Mouse (Mus musculus) heart, postnatal 0 days (tissue): ENCODE measurements around the gene Tmem170. TPM values are rescaled to one million over a fixed set of nuclear protein-coding genes. Genes with fewer than 3 reads are reported as not detected.
A peak's percentile ranks its signal among the peaks of the same experiment; 100 is the strongest.

Experiments used
- ATAC-seq: fragments of 200-750 bp; cut with Nextera tagmentation; 2 replicates; pipeline ENCODE4 v1.8.0; 2017; ENCODE audit warnings: low read depth, moderate number of reproducible peaks, moderate library complexity; ENCODE audit not compliant: insufficient read depth
- DNase-seq: peaks from one replicate; pipeline ENCODE4 v3.0.0-alpha.2; 2016; ENCODE audit warnings: low spot score
- H3K27ac ChIP-seq: fragments of 300-500 bp; sonication (generic); 2 replicates; pipeline ENCODE4 v1.5.1; 2014; ENCODE audit warnings: low read depth, mild to moderate bottlenecking
- H3K27me3 ChIP-seq: fragments of 300-500 bp; sonication (generic); 2 replicates; pipeline ENCODE4 v1.6.1; 2014; ENCODE audit warnings: low read length, mixed read lengths; ENCODE audit not compliant: control insufficient read depth, insufficient read depth
- H3K36me3 ChIP-seq: fragments of 300-500 bp; sonication (generic); replicated peaks from 2 replicates; pipeline ENCODE4 v1.6.1; 2014; ENCODE audit warnings: low read length, mixed read lengths; ENCODE audit not compliant: control insufficient read depth, insufficient read depth
- H3K4me1 ChIP-seq: fragments of 300-500 bp; sonication (generic); 2 replicates; pipeline ENCODE4 v1.6.1; 2014; ENCODE audit warnings: antibody characterized with exemption; ENCODE audit not compliant: control insufficient read depth, insufficient read depth
- H3K4me2 ChIP-seq: fragments of 300-500 bp; sonication (generic); 2 replicates; pipeline ENCODE4 v1.6.1; 2014; ENCODE audit warnings: low read depth, mild to moderate bottlenecking, low read length, moderate library complexity
- H3K4me3 ChIP-seq: fragments of 300-500 bp; sonication (generic); 2 replicates; pipeline ENCODE4 v1.5.1; 2014; ENCODE audit warnings: low read depth, low read length
- H3K9ac ChIP-seq: fragments of 300-500 bp; sonication (generic); replicated peaks from 2 replicates; pipeline ENCODE4 v1.6.1; 2014; ENCODE audit warnings: low read depth, low read length, mixed read lengths
- H3K9me3 ChIP-seq: fragments of 300-500 bp; sonication (generic); replicated peaks from 2 replicates; pipeline ENCODE4 v1.6.1; 2016; ENCODE audit warnings: low read length; ENCODE audit not compliant: control insufficient read depth
- CTCF ChIP-seq: IDR thresholded peaks from 2 replicates; pipeline ENCODE4 v1.5.1; 2016; ENCODE audit warnings: antibody characterized with exemption, control low read depth, low read depth
- EP300 ChIP-seq: IDR thresholded peaks from 2 replicates; pipeline ENCODE4 v1.6.1; 2016; ENCODE audit warnings: antibody characterized with exemption, low read depth
- WGBS: fragments of 180-500 bp; shearing (Covaris S2); extraction: QIAGEN DNeasy Blood & Tissue Kit; methylation state at CpG from one replicate; pipeline ENCODE4 v1.1.7; 2014; 5-methylcytosine and 5-hydroxymethylcytosine counted together
- polyA plus RNA-seq: library from polyadenylated mRNA; unstranded; fragments of >200 nt; fragmentation: Nextera tagmentation; extraction: Ambion mirVana; gene quantifications from 2 replicates; pipeline ENCODE4 v1.2.1, GENCODE M21; 2015
- total RNA-seq: library from RNA; depleted of rRNA; stranded (reverse); fragments of >200 nt; gene quantifications from 2 replicates; pipeline ENCODE4 v1.2.3, GENCODE M21; 2014; ENCODE audit warnings: low replicate concordance; rRNA removed

Gene Tmem170
- total RNA-seq (3.3 and 3.9 TPM in 2 replicates), polyA plus RNA-seq (2.5 and 3.5 TPM in 2 replicates)

- H3K9ac ChIP-seq: peak within 1 kb of the TSS; percentile 78
- peak; percentile 97 for DNase-seq
- under 1% methylated on average over 41 of the region's 53 CpGs for WGBS
Observed at GRCm38 (mm10) chr8:111876355-111876948, at the start of gene Tmem170. Tmem170 (minus strand) TSS chr8:111876750.

GRCm38 (mm10) chr8:111924976-111925375 is 48.4 kb upstream of the Tmem170 start:
- DNase-seq (no peak), ATAC-seq (no peak)
- WGBS: 35% methylated on average over 7 of the region's 7 CpGs
- TF ChIP-seq CTCF (no peak), EP300 (no peak)
- Histone ChIP-seq H3K9ac (no peak overlapping the region), H3K27me3 (no peaks in the 10 kb centered on the region), H3K4me1 (no peaks in the 10 kb centered on the region), H3K9me3 (no peaks in the 10 kb centered on the region), H3K36me3 (no peaks in the 10 kb centered on the region), H3K4me2 (no peak overlapping the region), H3K27ac (no peak overlapping the region), H3K4me3 (no peak overlapping the region)

More at GRCm38 (mm10) chr8:111876355-111876948, at the start of gene Tmem170:
- H3K27me3 ChIP-seq: no peaks in the 10 kb centered on the region
- H3K27ac ChIP-seq: peak within 1 kb of the TSS; percentile 81
- no peaks in the 10 kb centered on the region for H3K4me1 ChIP-seq
- H3K9me3 ChIP-seq: 0 out of 2 replicates have a peak, but pooled peaks cover 3% of the 10 kb centered on the region
- H3K36me3 ChIP-seq: no peaks in the 10 kb centered on the region
- TF ChIP-seq CTCF: peak; percentile 98
- TF ChIP-seq EP300: no peak
- ATAC-seq: peak; percentile 99
- peak within 1 kb of the TSS; percentile 96 for H3K4me3 ChIP-seq
- peak within 1 kb of the TSS; percentile 97 for H3K4me2 ChIP-seq

- DNase-seq (peak; percentile 76), ATAC-seq (peak; percentile 63)
- Histone ChIP-seq H3K27me3 (no peaks in the 10 kb centered on the region), H3K4me3 (no peak overlapping the region), H3K36me3 (no peaks in the 10 kb centered on the region), H3K9me3 (no peaks in the 10 kb centered on the region), H3K9ac (no peak overlapping the region), H3K4me2 (peak overlapping the region; percentile 37; the same call in 1 of the 2 replicates), H3K27ac (no peak overlapping the region), H3K4me1 (no peaks in the 10 kb centered on the region)
- 18% methylated on average over 10 of the region's 10 CpGs for WGBS
- no peak for TF ChIP-seq EP300
- peak; percentile 59 for TF ChIP-seq CTCF
Observed at GRCm38 (mm10) chr8:111923383-111923804, 46.8 kb upstream of the Tmem170 start.

GRCm38 (mm10) chr8:111920971-111921370 is 44.4 kb upstream of the Tmem170 start:
- ATAC-seq (no peak), DNase-seq (no peak)
- 69% methylated on average over 4 of the region's 4 CpGs for WGBS
- Histone ChIP-seq H3K27ac (no peak overlapping the region), H3K4me1 (no peaks in the 10 kb centered on the region), H3K27me3 (no peaks in the 10 kb centered on the region), H3K9me3 (no peaks in the 10 kb centered on the region), H3K36me3 (no peaks in the 10 kb centered on the region), H3K9ac (no peak overlapping the region), H3K4me3 (no peak overlapping the region), H3K4me2 (no peak overlapping the region)
- TF ChIP-seq EP300: no peak
- no peak for TF ChIP-seq CTCF

GRCm38 (mm10) chr8:111919663-111920062 is 43.1 kb upstream of the Tmem170 start:
- Histone ChIP-seq H3K36me3 (no peaks in the 10 kb centered on the region), H3K27ac (no peak overlapping the region), H3K4me1 (no peaks in the 10 kb centered on the region), H3K9me3 (no peaks in the 10 kb centered on the region), H3K27me3 (no peaks in the 10 kb centered on the region), H3K4me3 (no peak overlapping the region), H3K4me2 (no peak overlapping the region), H3K9ac (no peak overlapping the region)
- WGBS: 83% methylated on average over 2 of the region's 2 CpGs
- DNase-seq: no peak
- TF ChIP-seq EP300: no peak
- TF ChIP-seq CTCF: peak; percentile 20; the same call in 1 of the 2 replicates
- no peak for ATAC-seq
